Mouse (Mus musculus) embryonic fibroblast, embryonic 13.5 days (primary cell): Measurements from ENCODE around the gene Mylk.

Experiments used
- CTCF ChIP-seq: IDR thresholded peaks from 2 replicates; pipeline ENCODE4 v1.5.1; 2011; ENCODE audit warnings: mild to moderate bottlenecking, control low read depth, low read length, moderate library complexity, borderline replicate concordance; ENCODE audit not compliant: insufficient read depth
- POLR2A ChIP-seq: IDR thresholded peaks from 2 replicates; pipeline ENCODE4 v1.6.1; 2011; ENCODE audit warnings: low read depth, mild to moderate bottlenecking, control low read depth, low read length, moderate library complexity

GRCm38 (mm10) chr16:34960866-34961582 is 216.0 kb downstream of the Mylk start:
- TF ChIP-seq CTCF: no peak
- no peak for TF ChIP-seq POLR2A
